Mouse (Mus musculus) neutrophil, adult 5-6 weeks (primary cell): ENCODE measurements around the gene Hacd4. TPM values are rescaled to one million over a fixed set of nuclear protein-coding genes. Genes with fewer than 3 reads are reported as not detected.
A peak's percentile ranks its signal among the peaks of the same experiment; 100 is the strongest.

Experiments used
- ATAC-seq: fragments of 151-379, 151-347 bp; 2 replicates; pipeline ENCODE4 v1.8.0; 2017; ENCODE audit warnings: mild to moderate bottlenecking, moderate TSS enrichment; ENCODE audit not compliant: insufficient number of reproducible peaks, poor library complexity, low FRiP score, severe bottlenecking; ENCODE audit errors: extremely low read depth
- total RNA-seq: library from RNA; stranded (forward); fragments of 200-1000 nt; gene quantifications from 2 replicates; pipeline ENCODE4 v1.2.3, GENCODE M21; 2017

Hacd4 gene
- 68.3 and 71.2 TPM in 2 replicates for total RNA-seq

DNA sequence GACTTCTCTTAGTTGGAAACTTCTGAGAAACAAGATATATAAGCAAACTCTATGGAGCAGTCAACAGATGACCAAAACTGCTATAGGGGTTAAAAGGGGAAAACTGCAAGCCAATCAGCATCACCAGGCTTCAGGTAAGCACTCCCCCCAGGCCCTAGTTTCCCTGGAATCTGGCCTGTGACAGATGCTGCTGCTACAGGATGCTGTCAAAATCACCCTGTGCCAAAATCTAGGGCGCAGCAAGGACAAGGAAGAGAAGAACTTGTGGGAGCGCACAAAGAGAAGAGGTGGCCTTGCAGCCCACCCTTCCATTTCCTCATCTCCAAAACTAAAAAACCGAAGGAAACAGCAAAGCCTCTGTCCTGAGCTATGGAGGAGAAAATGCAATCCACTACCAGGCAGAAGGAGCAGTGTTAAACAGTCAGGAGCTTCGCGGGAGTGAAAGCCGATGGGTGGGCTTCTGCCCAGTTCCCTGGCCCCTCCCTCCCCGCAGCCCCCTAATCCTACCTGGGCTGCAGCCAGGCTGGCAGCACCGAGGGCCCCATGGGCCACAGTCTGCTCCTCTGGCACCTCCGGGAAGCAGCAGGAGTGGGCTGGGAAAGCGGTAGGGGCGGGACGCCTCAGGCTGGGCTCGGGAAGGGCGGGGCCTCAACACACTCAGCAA lies at the start of gene Hacd4:
Gene Hacd4, minus strand, starts transcription at position 603 of the 664 bp plus-strand sequence.
- ATAC-seq = peak; percentile 28; the same call in 1 of the 2 replicates

DNA sequence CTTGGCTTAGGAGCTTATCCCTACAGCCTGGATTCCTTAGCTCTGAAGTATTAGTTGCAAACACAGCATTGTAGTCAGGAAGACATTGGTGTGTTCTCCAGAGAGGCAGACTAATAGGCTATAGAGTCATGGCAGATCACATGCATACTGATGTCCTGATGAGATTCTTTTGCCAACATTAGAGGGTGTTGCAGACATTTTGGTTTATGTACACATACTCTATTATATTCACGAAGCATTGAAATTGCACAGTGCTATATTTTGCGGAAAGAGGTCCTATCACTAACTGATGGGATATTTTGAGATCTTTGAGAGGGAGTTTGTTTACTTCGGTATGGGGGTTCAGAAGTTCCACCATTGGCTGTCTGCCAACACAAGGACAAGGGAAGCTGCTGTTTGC lies 49.4 kb upstream of the Hacd4 start:
- ATAC-seq = no peak

DNA sequence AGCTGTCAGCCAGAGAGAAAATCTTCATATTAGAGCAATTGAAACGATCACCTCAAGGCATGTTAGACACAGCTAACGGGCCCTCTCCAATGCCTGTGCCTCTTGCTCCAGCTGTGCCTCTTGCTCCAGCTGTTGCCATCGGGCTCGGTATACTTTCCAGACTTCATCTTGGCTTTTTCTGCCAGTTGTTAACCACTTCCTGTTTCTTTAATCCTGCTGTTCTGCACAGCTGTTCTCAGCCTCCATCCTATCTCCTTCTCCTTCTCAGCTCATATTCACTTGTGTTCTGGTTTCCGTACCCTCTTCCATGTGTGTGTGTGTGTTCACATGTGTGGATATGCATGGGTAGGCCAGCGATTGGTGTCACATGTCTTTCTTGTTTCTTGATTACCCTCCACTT lies 41.4 kb upstream of the Hacd4 start:
- no peak for ATAC-seq

DNA sequence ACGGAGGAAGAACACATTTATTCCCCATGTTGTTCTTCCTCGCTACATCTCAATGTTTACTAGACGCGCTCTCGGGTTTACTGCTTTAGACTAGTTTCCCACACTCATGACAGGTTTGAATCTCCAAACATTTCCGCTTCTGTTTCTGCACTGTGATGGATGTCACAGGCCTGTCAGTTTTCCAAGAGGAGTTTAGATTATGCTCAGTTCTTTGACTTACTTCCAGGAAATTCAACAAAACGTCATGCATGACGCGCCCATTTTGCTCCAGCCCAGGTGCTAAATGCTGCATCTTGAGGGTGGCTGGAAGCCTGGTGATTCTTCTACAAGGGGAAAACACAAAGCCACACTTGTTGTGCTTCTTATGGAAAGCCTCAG lies 40.1 kb upstream of the Hacd4 start:
- no peak for ATAC-seq

DNA sequence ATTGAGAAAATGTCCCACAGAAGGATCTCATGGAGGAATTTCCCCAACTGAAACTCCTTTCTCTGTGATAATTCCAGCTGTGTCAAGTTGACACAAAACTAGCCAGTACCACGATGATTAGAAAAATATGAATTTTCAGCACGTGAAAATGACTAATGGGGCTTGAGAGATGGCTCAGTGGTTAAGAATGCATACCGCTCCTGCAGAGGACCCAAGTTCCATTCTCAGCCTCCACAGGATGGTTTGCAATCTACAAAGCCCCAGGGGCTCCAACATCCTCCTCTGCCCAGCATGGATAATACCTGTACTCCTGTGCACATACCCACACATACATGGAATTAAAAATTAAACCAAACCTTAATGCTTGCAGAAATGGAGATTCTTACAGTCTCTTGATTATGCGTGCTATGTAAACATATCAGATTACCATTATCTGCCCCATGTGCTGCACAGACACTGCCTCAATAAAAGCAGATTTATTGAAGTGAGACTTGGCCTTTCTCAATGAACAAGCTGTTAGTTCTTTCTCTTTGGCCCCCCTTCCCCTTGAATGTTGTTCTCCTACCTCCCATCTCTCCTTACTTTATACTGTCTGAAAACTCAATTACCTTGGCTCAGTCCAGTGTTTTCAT lies 39.6 kb upstream of the Hacd4 start:
- no peak for ATAC-seq

DNA sequence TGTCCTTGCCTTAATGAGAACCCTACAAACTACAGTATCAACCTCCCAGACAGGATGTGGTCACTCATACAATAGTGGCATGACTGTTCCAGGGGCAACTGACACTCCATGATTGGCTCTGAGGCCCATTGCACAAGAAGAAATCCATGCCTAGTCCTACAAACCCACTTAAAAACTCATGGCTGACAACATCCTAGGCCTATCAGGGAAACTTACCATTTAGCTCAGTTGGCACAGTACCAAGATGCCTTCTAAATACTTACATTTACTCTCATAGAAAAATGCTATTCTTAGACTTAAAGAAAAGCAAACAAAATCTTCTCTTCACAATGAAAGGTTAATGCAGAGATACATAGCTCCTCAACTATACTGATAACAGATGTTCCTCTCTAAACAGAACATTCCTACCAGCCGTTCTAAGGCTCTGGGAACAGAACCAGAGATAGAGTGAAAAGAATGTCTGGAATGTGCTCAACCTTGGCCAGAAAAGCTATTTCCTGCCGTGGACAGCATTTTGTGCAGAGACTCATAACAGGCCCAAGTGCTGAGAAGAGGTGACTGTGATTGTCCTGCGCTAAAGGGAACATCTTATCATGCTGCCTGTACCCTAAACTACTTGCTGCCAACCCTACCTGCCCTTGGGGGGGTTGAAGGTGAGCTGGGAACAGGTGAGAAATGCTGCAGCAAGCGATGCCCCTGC lies 37.9 kb upstream of the Hacd4 start:
- no peak for ATAC-seq

DNA sequence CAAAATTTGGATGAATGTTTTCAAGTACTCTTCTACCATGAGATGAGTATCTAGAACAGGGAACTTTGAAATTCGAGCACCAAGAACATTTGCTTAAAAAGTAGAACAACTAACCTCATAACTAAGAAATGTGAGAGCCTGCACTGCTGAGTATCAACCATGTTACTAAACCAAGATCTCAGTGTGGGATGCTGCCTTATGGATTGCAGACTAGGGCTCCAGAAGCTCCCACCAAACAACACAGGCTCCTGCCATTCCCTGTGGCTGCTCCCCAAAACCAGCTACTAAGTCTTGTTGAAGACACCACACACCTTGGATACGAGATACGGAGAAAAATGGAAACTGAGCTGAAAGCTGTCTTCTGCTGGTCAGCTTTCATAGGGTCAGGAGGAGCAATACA lies 37.4 kb upstream of the Hacd4 start:
- ATAC-seq = no peak

DNA sequence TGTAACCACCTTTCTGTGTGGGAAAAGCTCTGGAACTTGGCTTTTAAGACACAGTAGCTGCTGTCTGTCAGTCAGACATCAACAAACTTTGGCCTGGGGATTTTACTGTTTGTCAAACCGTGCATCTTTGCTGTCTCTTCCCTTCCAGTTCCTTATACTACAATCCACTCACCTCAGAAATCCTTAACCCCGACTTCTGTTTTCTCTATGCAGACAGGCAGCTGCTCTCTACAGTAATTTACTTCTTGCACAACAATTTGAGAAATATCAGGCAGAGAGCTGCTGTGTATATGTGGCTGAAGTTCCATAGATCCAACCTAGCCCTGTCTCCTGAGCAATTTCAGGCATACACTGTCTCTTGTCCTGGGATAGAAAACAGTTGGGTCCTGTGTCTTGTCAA lies 32.8 kb upstream of the Hacd4 start:
- no peak for ATAC-seq

DNA sequence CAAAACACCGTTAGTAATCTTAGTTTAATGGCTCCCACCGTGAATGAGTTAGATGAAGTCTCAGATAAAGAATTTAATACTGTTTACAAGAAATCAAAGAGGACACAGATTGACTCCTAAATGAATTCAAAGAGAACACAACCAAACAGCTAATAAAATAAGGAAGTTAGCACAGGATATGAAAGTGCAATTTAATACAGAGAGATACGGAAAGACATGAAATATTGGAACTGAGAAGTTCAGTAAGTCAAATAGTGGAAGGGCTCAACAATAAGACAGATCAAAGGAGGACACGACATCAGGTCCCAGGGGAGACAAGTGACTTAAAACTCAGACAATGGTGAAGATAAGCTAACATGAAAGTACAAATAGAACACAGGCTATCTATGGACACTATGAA lies 25.8 kb upstream of the Hacd4 start:
- ATAC-seq = no peak

DNA sequence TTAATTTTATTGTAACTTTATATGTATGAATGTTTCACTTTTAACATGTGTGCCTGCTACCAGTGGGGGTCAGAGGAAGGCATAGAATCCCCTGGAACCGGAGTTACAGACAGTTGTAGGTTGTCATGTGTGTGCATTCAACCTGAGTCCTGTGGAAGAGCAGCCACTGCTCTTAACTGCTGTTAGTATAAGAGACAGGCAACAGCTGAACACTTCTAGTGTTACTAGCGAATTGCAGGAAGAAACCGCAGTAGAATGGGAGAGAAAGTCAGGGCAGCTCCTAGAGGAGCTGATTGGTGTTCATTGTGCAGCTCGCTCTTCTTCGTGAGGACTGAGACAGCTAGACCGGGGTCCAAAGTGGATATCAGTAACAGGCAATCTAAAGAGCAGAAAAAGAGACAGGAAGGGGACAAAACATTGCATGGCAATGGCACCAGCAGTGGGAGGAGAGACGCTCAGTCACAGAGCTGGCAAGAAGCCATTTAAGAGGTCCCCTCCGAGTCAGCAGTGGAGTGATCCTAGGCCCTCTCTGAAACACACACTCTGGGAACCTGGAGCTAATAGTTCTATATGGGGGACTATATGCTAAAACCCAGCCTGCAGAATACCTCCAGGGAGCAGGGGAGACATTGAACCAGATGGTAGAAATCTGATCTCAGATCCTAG lies 24.4 kb upstream of the Hacd4 start:
- ATAC-seq = no peak

DNA sequence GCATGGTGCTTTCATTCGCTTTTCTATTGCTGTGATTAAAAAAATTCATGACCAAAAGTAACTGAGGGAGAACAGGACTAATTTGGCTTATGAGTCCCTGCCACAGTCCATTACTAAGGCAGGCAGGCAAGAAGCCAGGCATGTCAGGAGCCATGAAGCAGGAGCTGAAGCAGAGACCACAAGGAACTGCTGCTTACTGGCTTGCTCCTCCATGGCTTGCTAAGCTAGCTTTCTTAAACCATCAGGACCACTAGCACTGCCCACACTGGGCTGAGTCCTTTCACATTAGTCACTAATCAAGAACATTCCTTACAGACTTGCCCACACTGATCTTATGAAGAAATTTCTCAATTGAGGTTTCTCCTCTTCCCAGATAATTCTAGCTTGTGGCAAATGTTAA lies 23.8 kb upstream of the Hacd4 start:
- ATAC-seq = no peak

DNA sequence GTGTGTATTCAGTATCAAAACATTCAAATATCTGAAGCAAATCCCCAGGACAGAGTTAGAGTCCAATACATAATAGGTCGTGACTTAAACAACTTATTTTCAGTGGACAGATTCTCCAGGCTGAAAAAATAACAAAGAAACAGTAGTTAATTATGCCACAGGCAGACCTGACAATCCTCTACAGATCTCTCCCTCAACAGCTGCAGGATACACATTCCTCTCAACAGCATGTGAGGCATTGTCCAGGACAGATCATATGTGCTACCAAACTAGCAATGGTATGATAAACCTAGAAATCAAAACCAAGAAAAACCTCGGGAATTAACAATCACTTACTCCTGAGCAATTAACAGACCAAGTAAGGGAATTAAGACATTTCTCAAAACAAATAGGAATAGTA lies 22.6 kb upstream of the Hacd4 start:
- ATAC-seq = no peak

DNA sequence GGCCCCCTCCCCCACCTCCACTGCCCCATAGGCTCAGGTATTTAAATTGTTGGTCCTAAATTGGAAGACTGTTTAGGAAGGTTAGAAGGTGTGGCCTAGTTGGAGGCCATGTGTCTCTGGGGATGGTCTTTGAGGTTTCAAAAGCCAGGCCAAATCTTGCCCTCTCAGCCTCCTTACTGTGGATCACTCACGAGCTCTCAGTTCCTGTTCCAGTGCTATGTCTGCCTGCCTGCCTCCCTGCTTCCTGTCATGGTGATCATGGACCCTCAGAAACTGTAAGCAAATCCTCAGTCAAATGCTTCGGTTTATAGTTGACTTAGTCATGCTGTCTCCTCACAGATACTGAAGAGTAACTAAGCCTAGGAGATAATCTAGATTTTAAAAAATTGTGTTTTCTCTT lies 19.9 kb upstream of the Hacd4 start:
- ATAC-seq = no peak

DNA sequence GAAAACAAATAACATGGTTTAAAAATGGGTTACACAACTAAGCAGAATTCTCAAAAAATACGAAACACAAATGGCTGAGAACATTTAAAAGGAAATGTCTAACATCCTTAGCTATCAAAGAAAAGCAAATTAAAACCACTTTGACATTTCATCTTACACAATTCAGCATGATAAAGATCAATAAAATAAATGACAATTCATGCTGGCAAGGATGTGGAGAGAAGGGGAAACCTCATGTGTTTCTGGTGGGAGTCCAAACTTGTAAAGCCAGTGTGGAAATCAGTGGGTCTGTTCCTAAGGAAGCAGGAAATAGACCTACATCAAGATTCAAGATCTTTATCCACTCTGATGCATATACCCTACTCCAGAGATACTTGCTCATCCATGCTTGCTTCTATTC lies 19.4 kb upstream of the Hacd4 start:
- no peak for ATAC-seq

DNA sequence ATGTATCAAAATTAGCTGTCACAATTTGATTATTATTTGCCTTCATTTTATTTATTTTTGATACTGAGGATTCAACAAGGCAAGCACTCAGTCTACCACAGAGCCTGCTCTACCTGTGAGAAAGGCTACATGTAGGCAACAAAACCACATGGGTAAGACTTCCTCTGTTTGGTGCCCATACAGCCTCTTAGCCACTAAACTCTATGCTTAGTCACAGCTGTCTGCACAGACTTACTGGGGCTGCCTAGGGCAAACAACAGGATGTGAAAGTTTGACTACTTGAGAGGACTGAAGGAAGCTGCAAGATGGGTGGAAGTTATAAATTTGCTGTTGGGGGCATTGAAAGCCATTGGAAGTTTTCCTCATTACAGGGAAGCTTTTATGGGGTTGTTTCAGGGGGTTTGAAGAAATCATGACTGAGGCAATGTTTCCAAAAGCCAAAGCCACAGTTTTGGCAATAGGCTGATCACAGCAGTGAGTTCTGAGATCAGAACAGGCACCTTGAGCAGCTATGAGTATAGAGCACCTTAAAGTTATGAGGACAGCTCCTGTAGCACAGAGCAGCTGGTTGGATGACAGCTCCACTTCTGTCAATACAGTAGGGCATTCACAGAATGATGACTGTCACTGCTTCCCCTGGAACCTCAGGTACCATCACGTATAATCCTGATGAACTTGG lies 11.5 kb upstream of the Hacd4 start:
- ATAC-seq = peak; percentile 97

DNA sequence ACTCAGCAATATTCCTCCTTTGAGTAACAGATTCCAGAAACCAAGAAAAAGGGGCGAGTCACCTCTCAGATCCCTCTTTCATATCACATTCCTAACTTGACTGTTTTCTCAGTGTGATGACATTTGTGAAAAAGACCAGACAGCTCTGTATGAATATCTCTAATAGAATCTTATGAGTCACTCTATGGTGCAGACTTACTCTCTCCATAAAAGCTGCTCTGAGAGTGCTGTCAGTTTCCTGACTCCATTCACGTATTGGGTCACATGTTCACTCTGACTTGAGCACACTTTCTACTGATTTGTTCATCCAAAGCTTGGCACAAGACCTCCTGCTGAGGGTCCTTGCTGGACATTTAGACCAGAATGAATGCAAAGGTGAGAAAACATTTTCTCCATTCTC lies 10.2 kb upstream of the Hacd4 start:
- ATAC-seq = no peak

DNA sequence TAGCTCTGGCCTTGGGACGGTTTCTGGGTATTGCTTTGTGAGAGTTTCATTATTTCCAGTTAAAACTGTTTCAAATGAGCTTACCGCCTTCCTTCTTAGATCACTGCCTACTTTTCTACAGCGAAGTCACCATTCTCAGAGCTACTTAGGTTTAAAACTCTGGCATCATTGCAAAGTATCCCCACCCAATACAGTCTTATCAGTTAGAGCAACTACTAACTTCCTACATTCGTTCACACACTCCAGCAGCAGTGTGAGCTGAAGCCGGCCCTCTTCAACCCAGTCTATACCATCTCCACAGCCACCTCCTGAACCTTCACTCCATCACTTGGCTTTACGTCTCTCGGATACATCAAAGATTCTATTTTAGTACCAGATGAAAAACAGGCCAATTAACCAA lies 2.1 kb upstream of the Hacd4 start:
- ATAC-seq = no peak

DNA sequence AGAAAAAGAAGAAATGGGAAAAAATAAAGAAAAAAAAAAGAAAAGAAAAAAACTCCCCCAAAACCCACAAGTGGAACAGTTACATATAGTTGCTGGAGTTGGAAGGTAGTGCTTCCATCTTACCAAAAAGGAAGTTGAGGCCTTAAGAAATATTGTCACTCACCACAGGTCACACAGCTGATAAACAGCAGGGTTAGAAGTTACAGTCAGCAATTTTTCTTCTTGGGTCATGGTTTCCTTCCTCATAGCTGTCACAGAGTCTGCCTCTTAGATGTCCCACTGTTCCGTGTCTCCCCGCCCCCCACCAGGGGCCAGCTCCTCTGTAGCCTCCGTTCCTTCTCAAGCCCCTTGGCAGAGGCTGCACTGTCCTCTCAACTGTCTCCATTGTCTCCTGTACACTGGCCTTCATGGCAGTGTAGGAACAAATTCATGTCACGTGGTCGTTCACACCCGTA lies 968 bp upstream of the Hacd4 start:
- ATAC-seq = peak; percentile 93

DNA sequence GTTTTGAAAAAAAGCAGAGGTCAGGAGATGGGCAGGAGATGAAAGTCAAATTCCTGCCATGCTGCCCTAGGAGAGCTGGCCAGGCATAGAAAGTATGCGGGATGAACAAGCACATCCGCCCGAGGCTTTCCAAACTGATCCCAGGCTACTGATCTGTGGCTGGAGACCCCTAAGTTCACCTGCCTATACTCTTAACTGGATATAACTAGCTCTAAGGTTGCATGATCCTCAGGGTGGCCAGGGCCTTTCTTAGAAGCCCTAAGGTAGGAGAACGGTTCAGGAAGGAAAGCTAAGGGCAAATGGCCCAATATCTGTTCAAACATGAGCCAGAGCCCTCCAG lies 232 bp upstream of the Hacd4 start:
- ATAC-seq = no peak
